Mouse (Mus musculus) ES-Bruce4 (cell line): ENCODE results near the gene Tcerg1l.

Experiments
- CTCF ChIP-seq: IDR thresholded peaks from one replicate; pipeline ENCODE4 v1.8.1; 2011; ENCODE audit warnings: low read depth, low read length
- EP300 ChIP-seq: IDR thresholded peaks from 2 replicates; pipeline ENCODE4 v1.6.1; 2011; ENCODE audit warnings: low read depth, low read length; ENCODE audit not compliant: insufficient read depth
- POLR2A ChIP-seq: IDR thresholded peaks from one replicate; pipeline ENCODE4 v1.8.1; 2011; ENCODE audit warnings: low read length; ENCODE audit not compliant: insufficient read depth

DNA sequence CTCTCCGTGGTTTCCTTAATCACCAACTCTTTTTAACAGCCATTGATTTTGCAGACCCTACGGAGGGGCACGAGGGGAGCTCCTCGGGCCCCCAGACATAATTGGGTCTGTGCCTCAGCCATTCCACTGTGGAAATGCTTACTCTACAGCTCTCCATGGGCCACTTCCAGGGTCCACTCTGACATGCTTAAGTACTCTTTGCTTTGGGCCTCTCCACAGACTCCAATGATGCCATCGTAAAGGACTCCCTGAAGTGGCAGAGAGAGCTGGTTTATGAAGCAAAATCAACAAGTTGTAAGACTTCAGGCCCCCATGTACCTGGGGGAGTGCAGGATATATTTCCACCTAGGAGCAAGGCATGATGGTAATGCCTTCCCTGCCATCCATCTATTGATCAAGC is 112.7 kb downstream of the Tcerg1l start:
- no peak for TF ChIP-seq POLR2A
- TF ChIP-seq CTCF: no peak
- TF ChIP-seq EP300: no peak
